Mouse (Mus musculus) frontal cortex, postnatal 14 days (tissue): ENCODE data around the gene Insig2.

Experiments used
- DNase-seq, 2 experiments: peaks; one replicate each; pipeline ENCODE4 v3.0.0; 2022; ENCODE audit warnings: low spot score in 2 of 2

Gene Insig2

GRCm38 (mm10) chr1:121332485-121332884 lies at the start of gene Insig2:
Gene Insig2 (minus strand): TSS chr1:121332589.
- DNase-seq: no peak

DNA sequence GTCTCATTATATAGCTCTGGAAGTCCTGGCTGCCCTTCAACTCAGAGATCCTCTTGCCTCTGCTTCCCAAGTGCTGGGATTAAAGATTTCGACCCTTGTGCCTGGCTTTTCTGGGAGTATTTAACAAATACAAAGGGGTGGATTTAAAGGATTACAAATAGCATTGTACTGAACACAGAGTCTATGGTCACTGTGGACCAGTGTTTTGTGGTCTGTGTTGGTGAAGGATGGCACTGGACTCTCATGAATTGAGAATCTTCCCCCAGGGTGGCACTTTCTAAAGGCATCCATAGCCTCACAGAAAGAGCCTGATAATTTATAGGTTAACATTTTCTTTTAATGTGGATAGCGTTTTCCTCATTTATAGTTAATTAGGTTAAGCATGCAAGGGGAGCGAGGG lies 49.2 kb upstream of the Insig2 start:
- no peak for DNase-seq

GRCm38 (mm10) chr1:121380033-121380432 lies 47.6 kb upstream of the Insig2 start:
- no peak for DNase-seq

DNA sequence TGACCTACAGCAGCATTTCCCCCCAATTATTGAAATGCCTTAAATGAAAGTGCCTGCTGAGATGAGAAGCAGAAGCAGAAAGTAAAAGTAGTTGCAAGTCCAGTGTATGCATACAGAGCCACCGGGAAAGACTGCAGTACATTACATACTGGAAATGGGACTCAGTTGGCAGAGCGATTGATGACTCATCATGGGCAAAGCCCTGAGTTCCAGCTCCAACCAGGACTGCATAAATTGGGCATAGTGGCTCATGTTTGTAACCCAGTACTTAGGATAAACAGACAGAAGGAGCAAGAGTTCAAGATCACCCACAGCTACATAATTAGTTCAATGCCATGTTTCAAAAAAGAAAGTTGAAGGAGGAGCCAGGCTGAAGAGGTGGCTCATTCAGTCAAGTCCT lies 45.5 kb upstream of the Insig2 start:
- no peak for DNase-seq

- no peak for DNase-seq
These were observed 45.0 kb upstream of the Insig2 start for GRCm38 (mm10) chr1:121377410-121377809.

DNA sequence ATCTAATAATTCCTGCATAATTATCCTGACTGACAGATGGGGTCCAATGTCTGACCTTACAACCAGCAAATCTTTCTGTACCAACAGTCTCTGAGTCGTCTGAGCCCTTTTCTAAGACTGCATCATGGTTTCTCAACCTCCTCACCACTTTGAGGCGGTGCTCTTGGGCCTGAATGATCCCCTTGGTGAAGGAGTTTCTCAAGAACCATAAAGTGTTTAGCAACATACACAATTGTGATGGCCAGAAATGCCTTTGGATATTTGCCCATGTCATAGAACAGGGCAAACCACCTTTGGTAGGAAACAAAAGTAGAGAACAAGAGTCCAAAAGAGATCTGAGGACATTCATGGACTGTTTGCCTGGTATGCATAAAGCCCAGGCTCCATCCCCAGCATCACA lies 41.2 kb upstream of the Insig2 start:
- DNase-seq: no peak

GRCm38 (mm10) chr1:121372656-121373055 lies 40.3 kb upstream of the Insig2 start:
- DNase-seq: no peak

DNA sequence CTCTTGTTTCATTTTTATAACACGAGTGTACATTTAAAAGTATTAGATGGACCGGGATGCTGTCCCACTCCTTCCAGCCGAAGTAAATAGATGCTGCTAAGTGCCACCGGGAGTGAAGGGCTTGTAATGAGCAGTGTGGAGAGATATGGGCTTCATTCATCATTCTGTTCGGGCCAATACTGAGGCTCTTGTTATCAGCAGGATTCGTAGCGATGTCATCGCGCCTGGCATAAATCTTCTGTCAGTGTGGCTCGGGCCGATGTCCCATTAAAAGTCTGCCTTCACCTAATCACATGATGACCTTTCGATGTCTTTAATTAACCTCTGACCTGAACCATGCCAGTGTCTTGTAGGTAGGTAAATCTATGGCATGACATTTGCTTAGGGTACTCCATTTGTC lies 39.1 kb upstream of the Insig2 start:
- DNase-seq: no peak

- DNase-seq: no peak
These were observed 34.9 kb upstream of the Insig2 start for GRCm38 (mm10) chr1:121367257-121367656.

DNA sequence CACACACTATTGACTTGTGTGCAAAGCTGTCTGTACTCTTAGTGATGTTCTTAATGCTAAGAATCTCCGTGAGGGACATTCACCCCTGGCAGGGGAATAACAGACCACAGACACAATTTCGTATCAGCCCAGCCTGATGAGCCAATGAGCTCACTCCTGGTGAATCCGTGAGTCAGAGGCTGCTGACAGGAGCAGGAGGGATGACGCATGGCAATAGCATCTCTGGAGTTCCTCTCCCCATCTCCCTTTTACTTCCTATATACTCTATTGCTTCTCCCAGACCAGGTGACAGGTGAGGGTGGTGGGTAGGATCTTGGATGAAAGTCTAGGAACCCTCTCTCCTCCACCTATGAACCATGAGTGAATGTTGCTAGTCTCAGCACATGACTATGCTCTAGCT lies 28.2 kb upstream of the Insig2 start:
- no peak for DNase-seq

DNA sequence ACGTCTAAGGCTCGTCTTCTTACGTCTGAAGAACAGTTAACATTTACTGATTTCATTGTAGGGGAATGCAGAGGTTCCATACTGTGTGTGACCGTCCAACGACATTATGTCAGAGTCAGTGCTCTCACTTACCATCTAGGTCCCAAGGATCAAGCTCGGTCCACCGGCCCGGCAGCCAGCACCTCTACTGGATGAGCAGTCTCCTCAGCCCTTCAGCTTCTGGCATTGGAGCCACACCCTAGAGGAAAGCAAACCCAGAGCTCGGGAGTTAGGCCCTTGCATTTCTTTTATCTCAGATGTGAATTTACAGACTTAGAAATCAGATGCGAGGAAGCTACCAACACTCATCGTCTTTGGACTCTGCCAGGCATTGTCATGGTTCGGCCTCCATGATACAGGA lies 27.3 kb upstream of the Insig2 start:
- no peak for DNase-seq

- DNase-seq: no peak
These were observed 21.4 kb upstream of the Insig2 start for GRCm38 (mm10) chr1:121353779-121354178.

DNA sequence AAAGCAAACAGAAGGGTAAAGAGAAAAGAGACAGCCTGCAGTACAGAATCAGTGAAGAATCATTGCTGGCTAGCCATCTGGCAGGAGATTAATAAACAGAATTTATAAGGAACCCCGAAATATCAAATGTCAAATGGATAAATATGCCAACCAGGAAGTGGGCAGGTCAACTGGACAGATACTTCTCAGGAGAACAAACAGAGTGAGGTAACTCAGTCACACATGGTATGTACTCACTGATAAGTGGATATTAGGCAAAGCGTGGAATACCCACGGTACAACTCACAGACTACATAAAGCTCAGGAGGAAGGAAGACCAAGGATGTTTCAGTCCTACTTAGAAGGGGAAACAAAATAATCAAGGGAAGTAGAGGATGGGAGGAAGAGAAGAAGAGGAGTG lies 18.6 kb upstream of the Insig2 start:
- DNase-seq: no peak

GRCm38 (mm10) chr1:121350616-121351015 lies 18.2 kb upstream of the Insig2 start:
- DNase-seq: no peak

DNA sequence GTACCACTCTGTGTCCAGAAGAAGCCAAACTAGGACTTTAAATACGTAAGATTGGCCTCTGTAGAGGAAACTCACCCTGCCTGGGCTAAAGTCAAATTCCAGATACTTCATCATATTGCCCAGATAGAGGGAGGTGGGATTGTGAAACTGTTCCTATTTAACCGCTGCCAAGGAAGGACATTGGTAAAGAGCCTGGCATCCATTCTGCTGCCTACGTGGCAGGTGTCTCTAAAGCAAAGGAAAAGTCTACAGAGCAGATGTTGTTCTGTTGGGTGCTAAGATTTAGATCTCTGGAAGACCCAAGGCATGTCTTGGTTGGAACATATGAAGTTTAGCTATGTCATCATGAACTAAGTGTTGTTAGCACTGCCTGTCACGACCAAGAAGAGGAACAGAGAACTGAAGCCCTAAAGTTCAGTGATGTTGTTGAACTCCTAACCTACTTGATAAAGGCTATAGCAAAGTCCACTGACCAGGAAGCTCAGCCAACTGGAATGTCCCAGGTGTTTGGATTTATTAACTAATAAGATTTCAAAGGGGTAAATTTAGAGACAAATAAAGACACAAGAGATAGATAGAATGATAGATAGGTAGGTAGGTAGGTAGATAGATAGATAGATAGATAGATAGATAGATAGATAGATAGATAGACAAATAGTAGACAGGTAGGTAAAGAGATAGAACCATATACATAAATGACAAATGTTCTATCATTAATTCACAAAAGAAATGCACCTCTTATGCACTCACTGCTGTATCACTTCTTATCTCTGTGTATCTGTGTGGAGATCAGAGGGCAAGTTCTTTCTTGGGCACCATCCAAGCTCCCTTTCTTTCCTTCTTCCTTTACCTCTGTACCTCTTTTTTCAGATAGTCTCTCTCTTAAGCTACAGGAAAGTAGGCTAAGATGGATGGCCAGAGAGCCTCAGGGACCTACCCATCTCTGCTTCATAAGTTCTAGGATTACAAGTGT lies 16.8 kb upstream of the Insig2 start:
- DNase-seq: no peak

GRCm38 (mm10) chr1:121343966-121344365 lies 11.6 kb upstream of the Insig2 start:
- no peak for DNase-seq

DNA sequence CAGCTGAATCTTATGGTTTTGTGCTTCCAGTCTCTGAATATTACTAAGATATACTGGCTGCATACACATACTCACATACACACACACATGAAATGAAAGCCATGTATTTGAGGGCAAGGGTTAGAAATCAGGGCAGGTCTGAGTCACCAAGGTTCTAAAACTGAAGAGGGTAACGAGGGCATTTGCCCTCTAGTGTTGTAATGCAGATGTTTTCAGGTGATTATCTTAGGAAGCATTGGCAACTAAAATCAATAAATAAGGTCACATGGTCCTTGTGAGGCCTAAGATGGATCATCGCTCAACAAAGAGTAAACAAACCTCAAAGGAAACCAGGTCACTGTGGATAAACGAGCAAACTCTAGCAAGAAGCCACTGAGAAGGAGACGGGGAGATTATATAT lies 3.4 kb upstream of the Insig2 start:
- no peak for DNase-seq

GRCm38 (mm10) chr1:121333986-121334703 lies 1.8 kb upstream of the Insig2 start:
- no peak for DNase-seq

DNA sequence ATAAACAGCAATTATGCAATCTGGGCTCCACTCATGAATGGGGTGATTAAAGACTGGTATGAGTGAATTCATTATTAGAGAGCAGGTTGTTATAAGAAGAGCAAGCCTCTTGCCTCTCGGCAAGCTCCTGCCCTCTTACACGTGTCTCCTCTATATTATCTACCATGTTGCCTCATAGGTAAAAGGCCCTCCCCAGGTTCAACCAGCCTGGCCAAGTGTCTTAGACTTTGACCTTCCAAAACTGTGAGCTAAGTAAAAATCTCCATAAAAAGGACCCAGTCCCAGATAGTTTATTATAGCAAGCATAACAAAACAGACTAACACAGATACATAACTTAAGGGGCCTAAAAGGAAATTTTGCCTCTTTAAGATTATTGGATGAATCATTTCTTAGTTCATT lies 1.8 kb downstream of the Insig2 start:
- no peak for DNase-seq

DNA sequence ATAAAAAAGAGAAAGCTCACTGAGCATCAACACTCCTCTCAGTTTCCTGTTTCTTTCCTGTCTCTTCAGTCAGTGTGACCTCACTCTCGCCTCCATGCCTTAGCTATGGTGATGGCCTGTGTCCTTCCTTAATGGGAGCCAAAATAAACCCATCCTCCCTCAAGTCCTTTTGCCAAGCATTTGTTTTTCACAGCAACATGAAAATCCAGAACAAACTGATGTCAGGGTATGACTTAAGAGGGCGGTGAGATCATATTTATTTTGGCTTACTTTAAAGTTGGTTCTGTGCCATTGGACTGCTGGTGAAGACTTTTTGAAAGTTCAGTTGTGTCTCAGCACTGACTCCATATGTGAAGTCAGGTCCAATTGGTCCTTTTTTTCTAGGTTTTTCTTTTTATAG lies 3.0 kb downstream of the Insig2 start:
- DNase-seq: no peak

- no peak for DNase-seq
These were observed 4.2 kb downstream of the Insig2 start for GRCm38 (mm10) chr1:121328193-121328555.

- peak; percentile 84 to 88 for DNase-seq
These were observed 4.8 kb downstream of the Insig2 start for GRCm38 (mm10) chr1:121327344-121328192.
